Mouse (Mus musculus): ENCODE results near the gene Cacna1c.

Cacna1c gene

DNA sequence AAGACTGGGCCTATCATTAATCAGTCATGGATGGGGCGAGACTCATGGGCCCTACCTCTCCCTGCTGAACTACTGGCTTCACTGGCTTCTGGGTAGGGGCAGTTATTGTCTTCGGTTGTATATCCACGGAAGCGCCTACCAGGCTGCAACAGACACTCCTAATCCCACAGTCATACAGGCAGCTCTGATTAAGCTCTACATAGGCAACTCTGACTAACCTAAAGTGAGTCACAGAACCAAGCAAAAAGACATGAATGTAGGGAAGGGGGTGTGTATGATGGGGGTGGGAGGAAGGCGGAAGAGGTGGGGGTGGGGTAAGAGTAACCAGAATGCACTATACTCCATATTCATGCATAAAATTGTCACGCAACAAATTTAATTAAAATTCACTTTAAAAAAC is 518.9 kb downstream of the Cacna1c start:
- DNase-seq (ENCODE audit: low spot score in 2 of 2), result peak in 1 of 2 experiments; percentile 31

DNA sequence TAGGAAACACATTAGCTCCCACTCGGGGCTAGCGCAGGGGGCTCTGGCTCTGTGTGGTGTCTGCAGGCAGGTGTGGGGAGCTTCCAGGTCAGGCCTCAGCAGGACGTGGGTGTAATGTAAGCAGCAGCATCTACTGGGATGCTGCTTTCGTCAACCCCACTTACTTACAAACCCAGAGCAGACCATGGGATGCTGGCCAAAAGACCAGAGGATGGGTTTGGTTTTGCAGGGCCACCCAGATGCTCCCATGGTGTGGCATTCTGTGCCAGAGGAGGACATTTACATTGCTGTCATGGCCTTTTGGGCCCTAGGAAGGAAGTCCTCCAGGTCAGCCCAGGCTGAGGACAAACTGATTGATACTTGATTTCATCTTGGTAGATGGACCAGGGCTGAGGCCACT is 521.4 kb downstream of the Cacna1c start:
- no peak for DNase-seq (ENCODE audit: low spot score in 2 of 2)

DNA sequence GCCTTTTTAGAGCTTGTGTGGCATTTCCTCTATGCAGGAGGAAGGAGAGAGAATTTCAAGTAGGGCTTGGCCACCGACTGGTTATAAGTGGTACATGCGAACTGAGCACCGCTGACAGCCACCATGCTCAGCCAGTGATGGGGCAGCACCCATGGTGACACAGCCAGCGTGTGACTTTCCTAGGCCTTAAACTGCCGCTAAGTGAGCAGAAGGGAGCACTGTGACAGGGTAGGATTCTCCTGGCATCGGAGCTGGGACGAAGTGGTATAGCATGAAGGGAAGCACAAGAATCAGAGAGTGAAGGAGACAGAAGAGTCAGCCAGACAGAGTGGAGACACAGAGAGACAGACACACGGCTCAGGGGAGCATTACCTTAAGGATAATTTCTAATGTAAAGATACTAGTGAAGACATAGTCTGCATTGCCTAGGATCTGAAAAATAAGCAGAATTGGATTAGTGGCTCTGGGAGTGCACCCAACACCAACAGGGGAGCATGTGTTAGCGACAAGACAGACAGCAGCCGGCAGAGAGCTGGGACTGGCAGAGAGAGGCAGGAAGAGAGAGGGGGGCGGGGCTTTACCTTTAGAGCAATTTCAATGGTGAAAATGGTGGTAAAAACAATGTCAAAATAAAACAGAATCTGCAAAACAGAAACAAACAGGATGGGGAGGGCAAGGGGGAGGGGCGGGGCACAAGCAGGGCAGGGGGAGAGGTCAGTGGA is 522.1 kb downstream of the Cacna1c start:
- no peak for DNase-seq (ENCODE audit: low spot score in 2 of 2)

DNA sequence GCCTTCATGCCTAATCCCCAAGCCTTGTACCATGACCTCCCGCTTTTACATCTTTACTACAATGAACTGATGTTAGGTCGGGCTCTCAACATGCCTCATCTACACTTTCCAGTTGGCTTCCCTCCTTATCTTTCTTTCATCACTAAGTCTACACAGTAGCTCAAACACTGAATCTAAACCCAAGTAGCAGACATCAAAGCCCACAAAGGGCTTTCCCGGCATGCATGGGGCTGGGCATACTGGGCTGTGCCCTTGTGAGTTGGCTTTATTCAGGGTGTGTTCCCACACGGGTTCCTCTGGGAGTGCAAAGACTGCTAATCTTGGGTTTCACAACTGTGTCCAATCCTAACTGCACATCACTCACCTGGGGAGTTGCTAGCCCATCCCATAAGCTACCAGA is 542.9 kb downstream of the Cacna1c start:
- no peak for DNase-seq (ENCODE audit: low spot score in 2 of 2)

DNA sequence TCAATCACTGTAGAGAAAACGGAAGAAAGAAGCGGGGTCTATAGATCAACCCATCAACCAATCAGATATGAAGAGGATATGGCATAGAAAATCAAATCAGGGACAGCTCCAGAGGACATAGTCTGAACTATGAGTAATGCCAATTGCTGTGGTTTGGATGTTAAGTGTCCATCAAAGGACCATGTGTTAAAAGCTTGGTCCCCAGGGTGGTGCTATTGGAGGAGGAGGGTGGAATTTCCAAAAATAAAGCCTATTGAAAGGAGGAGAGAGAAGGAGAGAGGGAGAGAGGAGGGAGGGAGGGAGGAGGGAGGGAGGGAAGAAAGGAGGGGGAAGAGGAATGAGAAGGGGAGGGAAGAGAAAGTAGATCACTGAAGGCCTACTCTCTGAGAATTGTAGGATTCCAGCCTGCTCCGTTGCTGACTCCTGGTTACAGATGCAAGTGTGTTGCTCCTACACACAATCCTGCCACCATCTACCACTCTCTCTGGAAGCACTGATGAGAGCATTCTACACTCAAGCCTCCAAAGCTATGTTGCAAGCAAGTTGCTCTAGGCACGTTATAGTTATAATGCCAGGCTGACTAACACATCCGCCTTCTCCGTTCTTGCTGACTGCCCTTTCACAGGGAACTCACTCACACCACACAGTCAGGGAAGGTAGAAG is 547.0 kb downstream of the Cacna1c start:
- peak; percentile 11 to 26 for DNase-seq (ENCODE audit: low spot score in 2 of 2)

DNA sequence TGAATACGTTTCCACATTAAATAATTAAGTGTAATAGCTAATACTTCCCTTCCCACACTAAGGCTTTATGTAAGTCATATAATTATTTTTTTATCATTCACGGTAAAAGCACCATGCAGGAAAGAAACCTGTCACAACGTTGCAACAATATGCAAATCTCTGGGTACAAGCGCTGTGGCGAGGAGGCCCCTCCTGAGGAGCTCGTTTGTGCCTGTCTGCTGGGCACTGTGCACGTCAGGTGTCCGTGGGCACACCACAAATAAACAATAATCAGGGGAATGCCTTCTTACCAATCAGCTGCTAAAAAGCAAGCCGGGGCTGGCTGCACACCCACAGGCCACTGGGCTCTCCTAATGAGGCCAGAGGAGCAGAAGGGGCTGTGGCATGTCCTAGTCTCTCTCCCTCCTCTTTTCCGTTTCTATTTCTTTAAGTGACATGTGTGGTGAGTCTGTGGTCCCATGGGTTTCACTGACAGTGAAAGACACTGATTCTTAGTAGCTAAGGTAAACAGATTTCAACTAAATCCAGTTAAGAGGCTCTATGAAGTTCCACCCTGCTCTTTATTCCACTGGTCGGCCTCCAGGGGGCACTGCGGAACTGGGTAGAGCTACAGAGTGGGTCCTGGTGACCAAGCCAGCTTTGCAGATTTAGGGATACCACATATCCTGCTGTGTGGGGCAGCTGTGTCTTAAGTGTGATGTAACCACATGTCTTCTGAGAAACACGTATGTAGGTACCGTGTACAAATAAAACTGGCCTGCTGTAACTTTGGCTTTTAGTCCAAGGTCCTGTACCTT is 549.8 kb downstream of the Cacna1c start:
- peak; percentile 66 to 82 for DNase-seq (ENCODE audit: low spot score in 2 of 2)

DNA sequence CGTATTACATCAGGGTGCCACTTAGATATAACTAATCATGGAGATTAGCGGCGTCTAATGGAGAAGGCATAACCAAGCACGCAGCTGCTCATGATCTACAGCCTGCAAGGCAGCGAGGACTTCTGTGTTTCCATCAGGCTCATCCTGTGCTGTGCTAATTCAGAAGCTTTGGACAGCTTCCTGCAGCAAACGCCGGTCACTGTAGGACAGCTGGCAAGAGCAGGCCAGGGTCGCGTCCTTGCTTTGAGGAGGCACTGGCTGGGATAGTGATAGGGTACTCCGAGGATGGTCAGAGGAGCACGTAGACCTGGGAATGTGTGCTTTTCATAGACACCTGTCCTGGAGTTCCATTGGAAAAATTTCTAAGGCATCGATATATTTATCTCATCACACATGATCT is 551.4 kb downstream of the Cacna1c start:
- DNase-seq (ENCODE audit: low spot score in 2 of 2), result no peak

DNA sequence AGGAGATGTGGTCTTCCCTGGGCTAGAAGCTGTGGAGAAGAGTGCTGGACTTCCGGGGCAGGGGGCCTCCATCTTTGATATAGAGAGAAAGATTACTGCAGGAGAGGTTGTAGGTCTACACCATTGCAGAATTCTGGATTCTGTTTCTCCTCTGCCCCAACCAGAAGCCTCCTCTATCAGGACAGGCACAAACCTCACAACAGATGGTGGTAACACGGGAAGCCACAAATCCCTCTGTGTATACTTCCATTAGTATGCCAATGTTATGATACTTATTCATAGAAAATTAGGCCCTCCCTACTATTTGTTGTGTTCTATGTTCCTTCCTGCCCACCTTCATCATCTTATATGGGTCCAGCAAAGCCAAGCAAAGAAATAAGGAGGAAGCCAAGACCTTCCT is 552.7 kb downstream of the Cacna1c start:
- no peak for DNase-seq (ENCODE audit: low spot score in 2 of 2)

DNA sequence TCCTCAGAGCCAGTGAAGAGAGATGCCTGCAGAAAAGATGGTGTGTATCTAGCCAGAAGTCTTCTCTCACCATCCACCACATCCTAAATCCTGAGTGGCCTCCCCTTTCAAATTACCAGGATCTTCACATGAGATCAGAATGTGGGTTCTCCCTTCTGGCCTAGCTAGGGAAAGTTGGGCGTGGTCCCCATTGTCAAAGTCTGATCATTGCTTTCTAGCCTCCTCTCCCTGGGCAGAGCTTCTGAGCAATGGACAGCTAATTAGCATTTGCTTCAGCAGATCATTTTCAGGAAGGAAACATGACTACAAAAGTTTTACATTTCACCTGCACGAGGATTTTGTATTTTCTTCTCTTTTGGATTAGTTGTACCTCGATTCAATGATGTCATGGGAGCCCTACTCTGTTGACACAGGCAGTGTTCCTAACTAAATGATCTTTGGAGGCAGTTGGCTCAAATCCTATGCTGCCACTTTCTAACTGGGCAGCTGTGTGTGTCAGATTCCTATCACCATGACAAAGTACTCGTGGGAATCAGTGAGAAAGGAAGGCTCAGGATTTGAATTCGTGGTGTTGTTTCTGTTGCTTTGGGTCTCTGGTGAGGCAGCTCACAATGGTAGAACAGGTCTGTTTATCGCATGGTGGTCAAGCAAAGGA is 554.4 kb downstream of the Cacna1c start:
- DNase-seq (ENCODE audit: low spot score in 2 of 2), result no peak

DNA sequence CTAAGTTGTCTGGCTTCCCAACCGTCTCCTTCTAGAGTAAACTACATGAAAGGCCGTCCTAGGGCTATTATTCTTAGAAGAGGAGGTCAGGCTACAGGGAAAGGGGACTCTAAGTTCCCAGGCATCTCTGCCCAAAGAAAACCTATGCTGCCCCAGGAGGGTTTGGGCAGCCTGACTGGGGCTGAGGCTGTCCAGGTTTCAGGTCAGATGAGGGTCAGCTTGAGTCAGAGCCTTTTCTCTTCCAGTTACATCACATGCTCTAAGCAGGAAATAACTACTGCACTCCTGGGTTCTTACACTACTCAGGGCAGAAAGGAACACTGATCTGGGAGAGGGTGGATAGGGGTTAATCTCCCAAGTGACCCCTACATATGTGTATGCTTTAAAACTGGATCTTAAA is 556.4 kb downstream of the Cacna1c start:
- no peak for DNase-seq (ENCODE audit: low spot score in 2 of 2)

DNA sequence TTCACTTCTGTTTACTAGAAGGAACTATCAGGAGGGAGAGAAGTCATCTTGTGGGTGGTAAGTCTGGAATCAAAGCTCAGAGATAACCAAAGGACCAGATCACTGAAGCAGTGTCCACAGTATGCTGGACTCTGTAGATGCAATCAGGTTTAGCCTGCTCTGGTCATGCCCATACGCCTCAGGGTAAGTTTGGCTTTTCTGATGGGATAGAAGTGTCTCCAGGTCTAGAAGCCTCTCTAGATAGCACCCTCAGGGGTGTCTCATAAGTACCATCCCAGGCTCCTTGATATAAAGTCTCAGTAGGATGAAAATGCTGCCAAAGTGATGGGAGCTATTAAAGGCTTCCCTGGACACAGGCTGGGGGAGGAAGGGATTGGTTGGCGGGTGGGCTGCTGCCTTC is 557.3 kb downstream of the Cacna1c start:
- DNase-seq (ENCODE audit: low spot score in 2 of 2), result no peak

DNA sequence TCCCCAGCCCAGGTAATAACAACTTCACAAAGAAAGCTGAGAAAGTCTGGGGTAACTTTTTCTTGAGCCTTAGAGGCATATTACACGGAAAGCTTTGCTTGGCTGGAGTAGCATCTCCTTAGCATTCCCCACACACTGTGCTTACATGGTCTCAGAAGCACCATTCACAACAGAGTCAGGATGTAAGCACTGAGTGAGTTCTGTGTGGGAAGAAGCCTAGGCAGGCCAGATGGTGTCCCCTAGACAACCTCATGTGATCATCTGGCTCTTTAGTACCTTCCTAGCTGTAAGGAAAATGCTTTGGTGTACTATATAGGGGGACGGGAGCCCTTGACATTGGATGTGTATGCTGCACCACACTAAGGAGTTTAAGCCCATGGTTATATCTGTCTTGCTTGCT is 563.7 kb downstream of the Cacna1c start:
- DNase-seq (ENCODE audit: low spot score in 2 of 2), result peak; percentile 34 to 49

DNA sequence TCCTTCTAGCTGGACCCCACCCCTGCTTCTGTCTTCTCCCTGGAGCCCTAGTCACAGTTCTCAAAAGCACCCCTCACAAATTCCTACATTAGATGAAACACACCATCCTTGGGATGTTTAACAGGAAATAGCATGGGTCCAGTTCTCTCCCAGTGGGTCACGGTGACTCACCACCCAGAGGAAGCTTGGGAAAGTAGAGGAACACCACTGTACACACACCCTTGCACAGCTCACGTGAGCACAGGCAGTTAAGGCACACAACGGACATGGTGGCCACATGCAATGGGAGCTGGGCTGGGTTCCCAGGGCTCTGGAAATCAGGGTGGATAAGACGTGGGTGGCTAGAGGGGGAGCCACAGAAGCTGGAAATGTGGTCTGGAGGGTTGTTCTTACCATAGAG is 566.2 kb downstream of the Cacna1c start:
- DNase-seq (ENCODE audit: low spot score in 2 of 2), result no peak

DNA sequence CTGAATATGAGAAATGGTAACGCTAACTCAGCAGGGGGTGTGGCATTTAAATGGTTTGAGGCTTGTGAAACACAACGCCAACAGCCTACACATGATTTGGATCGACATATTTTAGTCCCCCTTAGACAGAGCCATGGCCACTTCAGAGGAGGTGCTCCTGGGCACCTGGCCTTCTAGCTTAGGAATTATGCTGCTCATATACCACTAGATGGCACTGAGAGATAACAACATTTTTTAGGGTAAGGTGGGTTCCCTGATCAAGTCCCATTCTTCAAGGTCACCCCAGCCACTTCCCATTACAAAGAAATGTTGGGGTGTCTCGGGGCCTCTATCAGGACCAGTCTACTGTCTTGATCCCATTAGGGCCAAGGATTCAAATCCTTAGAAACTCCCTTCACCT is 570.0 kb downstream of the Cacna1c start:
- no peak for DNase-seq (ENCODE audit: low spot score in 2 of 2)

DNA sequence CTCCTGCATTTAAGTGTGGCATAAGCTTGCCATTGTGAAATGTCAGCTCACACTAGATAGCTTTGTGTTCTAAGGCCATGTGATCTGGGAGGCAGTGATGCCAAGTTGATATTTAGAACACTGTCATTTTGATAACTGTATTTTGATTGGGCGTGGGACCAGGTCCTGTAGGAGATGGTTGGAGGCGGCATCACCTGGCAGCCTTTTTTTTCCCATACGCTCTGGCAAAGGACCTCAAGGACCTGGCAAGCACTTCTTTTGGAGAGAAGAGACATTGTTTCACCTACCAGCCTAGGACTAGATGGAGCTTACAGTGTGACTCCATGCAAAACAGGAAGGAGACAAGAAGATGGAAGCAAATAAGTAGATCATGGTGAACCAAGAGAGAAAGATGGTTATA is 572.6 kb downstream of the Cacna1c start:
- DNase-seq (ENCODE audit: low spot score in 2 of 2), result no peak

DNA sequence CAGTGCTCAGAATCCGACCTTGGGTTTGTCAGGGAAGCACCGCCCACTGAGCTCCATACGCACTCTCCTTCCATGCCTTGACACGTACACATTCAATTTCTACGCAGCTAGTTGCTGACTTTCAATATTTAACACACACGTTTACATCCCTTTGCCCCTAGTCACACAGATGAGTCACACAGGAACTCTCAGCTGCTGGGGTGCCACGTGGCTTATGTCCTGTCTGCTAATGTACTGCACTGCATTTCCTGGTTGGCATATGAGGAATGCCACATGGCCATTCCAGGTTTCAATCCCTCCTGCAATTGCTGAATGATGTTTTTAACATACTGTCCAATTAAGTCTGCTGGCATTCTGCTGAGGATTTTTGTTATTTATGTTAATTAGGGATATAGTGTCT is 574.4 kb downstream of the Cacna1c start:
- no peak for DNase-seq (ENCODE audit: low spot score in 2 of 2)

DNA sequence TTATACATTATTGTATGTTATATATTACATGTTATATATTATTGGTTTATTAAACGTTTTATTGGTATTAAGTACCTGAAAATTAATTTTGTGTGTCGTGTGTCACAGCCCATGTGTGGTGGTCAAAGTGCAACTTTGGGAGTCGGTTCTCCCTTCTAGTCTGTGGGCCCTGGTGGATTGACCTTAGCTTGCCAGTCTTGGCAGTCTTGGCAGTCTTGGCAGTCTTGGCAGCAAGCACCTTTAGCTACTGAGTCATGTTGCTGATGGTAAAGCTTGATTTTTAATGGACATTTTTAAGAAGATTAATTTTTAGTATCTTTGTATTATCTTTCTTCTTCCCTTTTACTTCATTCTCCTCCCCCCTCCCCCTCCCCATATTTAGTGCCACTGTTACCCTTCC is 574.8 kb downstream of the Cacna1c start:
- no peak for DNase-seq (ENCODE audit: low spot score in 2 of 2)

DNA sequence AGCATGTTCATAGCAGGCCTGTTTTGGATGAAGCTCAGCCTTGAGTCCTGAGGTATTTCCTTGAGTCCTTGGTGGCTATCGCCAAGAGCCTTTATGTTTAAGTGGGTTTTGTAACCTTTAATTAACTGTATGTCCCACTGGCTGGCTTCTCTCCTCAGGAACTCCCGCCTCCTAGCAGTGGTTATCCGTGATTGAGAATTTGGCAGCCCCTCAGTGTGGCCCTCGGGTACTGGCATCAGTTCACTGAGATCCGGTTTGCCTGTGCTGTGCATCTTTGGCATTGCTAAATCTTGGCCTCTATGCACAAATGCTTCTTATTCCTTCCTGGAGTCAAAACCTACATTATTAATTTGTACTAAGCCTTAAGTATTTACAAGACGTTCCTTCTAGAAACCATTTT is 587.3 kb downstream of the Cacna1c start:
- DNase-seq (ENCODE audit: low spot score in 2 of 2), result no peak

DNA sequence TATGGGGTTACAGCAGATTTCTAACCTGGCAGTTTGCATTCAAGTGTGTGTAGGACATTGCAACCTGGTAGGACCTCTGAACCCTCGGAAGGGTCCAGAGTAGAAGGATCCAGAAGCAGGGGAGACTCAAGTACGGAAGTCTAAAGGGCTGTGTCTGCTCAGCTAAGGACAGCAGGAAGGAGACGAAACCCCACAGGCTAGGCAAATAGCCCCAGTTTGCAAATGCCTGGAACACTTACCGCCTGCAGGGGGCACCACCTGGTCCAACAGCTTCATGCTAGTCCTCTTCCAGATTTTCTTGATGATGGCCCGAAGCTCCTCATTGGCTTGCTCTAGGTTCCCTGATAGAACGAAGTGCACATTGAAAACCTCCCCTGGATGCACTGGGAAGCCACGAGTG is 590.2 kb downstream of the Cacna1c start:
- DNase-seq (ENCODE audit: low spot score in 2 of 2), result no peak

DNA sequence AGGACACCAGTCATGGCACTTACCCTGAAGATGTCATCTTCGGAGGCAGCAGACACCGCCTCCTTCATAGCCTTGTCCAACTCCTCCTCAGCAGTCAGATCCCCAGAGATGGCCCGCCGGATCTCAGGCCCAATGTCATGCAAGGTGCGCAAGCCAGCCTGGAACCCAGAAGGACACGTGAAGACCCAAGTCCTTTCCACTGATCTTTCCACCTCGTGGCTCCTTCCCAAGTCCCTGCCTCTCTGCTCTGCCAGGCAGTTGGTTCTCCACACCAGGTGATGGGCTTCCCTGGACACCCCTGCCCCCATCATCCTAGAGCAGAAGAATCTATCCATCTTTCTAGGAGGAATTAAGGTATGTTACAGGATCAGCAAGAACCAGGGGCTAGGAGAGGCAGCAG is 592.4 kb downstream of the Cacna1c start:
- DNase-seq (ENCODE audit: low spot score in 2 of 2), result no peak

DNA sequence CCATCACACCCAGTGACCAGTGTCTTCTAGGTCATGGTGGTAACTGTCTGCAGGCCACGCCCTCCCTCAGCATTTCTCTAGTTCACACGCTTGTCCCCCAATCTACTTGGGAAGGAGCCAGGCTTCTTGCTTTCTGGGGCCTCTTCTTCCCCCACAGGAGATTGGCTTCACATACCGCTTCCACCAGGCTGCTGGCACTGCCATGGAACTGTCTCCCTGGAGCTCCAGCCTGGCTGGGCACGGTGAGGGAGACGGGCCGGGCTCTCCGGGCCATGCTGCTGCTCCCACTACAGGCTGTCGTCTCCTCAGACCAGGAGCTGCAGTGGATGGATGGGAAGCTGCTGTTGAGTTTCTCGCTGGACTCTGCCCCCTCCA is 600.5 kb downstream of the Cacna1c start:
- DNase-seq (ENCODE audit: low spot score in 2 of 2), result no peak

All from right cerebral cortex, adult 2 months (tissue).